8 mouse cellular contexts compared by ENCODE assay signal in genomic region chr5:111364533-111364932, GRCm38 (mm10). TPM values are rescaled to one million over a fixed set of nuclear protein-coding genes. Genes with fewer than 3 reads are reported as not detected.
DNase-seq lines count a peak whose midpoint lies in the region; ATAC-seq and TF ChIP-seq lines count a peak whose summit lies in the region.

No protein-coding gene starts in this region.

- WGBS in kidney, embryonic 14.5 days, result 55% methylated on average over 3 of the region's 3 CpGs
- 34% methylated on average over 3 of the region's 3 CpGs for WGBS in lung, postnatal 0 days
- WGBS in intestine, embryonic 16.5 days, result 45% methylated on average over 3 of the region's 3 CpGs

- H3K9ac ChIP-seq in kidney, embryonic 14.5 days (ENCODE audit: low read depth, low read length), result no peak overlapping the region
- no peak overlapping the region for H3K9ac ChIP-seq in lung, postnatal 0 days (replicated peaks; ENCODE audit: low read depth)
- no peak overlapping the region for H3K9ac ChIP-seq in intestine, embryonic 16.5 days (ENCODE audit: low read depth, low read length)

- ATAC-seq in kidney, embryonic 14.5 days (ENCODE audit: low FRiP score, low TSS enrichment), result no peak
- ATAC-seq in lung, postnatal 0 days, result peak; percentile 66
- ATAC-seq in intestine, embryonic 16.5 days, result no peak

- no peaks in the 10 kb centered on the region for H3K9me3 ChIP-seq in kidney, embryonic 14.5 days (ENCODE audit: control insufficient read depth, low read length)
- no peaks in the 10 kb centered on the region for H3K9me3 ChIP-seq in lung, postnatal 0 days (ENCODE audit: low read length)
- H3K9me3 ChIP-seq in intestine, embryonic 16.5 days (ENCODE audit: control insufficient read depth, low read length), result no peaks in the 10 kb centered on the region

- H3K27ac ChIP-seq in kidney, embryonic 14.5 days (ENCODE audit: low read depth, low read length), result no peak overlapping the region
- H3K27ac ChIP-seq in lung, postnatal 0 days (ENCODE audit: low read length), result no peak overlapping the region
- H3K27ac ChIP-seq in intestine, embryonic 16.5 days (ENCODE audit: low read length), result no peak overlapping the region

- no peaks in the 10 kb centered on the region for H3K4me1 ChIP-seq in kidney, embryonic 14.5 days (ENCODE audit: control insufficient read depth, insufficient read depth, low read length)
- no peaks in the 10 kb centered on the region for H3K4me1 ChIP-seq in lung, postnatal 0 days (ENCODE audit: insufficient read depth, low read depth, low read length)
- H3K4me1 ChIP-seq in intestine, embryonic 16.5 days (ENCODE audit: control insufficient read depth, insufficient read depth, low read length), result peaks cover 7% of the 10 kb centered on the region; the same call in 1 of the 2 replicates

- peak; percentile 77 for TF ChIP-seq CTCF in lung, postnatal 0 days (IDR thresholded peaks at IDR 0.05)

- peak; percentile 31 for DNase-seq in adrenal gland, adult 2 months
- DNase-seq in adrenal gland, adult 8-10 months, result no peak
- peak; percentile 71 for DNase-seq in kidney, postnatal 10 days
- DNase-seq in CD4-positive helper T cell, adult 2 months (ENCODE audit: low read depth, low spot score), result peak; percentile 31
- peak; percentile 74 to 84 for DNase-seq in cerebellum, postnatal 10 days
- peak; percentile 86 for DNase-seq in lung, postnatal 0 days (ENCODE audit: low spot score)

- H3K27me3 ChIP-seq in kidney, embryonic 14.5 days (ENCODE audit: control insufficient read depth, insufficient read depth, low read length), result no peaks in the 10 kb centered on the region
- H3K27me3 ChIP-seq in lung, postnatal 0 days (replicated peaks; ENCODE audit: insufficient read depth, low read length), result no peaks in the 10 kb centered on the region
- no peaks in the 10 kb centered on the region for H3K27me3 ChIP-seq in intestine, embryonic 16.5 days (replicated peaks; ENCODE audit: control insufficient read depth, insufficient read depth, low read length)

- no peak overlapping the region for H3K4me2 ChIP-seq in kidney, embryonic 14.5 days (replicated peaks; ENCODE audit: low read depth, low read length)
- no peak overlapping the region for H3K4me2 ChIP-seq in lung, postnatal 0 days (replicated peaks; ENCODE audit: low read depth, low read length)
- no peak overlapping the region for H3K4me2 ChIP-seq in intestine, embryonic 16.5 days (ENCODE audit: low read depth, low read length)

- peaks cover 52% of the 10 kb centered on the region for H3K36me3 ChIP-seq in kidney, embryonic 14.5 days (ENCODE audit: control insufficient read depth, insufficient read depth, low read length)
- H3K36me3 ChIP-seq in lung, postnatal 0 days (ENCODE audit: insufficient read depth, low read length), result 0 out of 2 replicates have a peak, but pooled peaks cover under 1% of the 10 kb centered on the region
- H3K36me3 ChIP-seq in intestine, embryonic 16.5 days (ENCODE audit: control insufficient read depth, insufficient read depth, low read length), result peaks cover 3% of the 10 kb centered on the region

- H3K4me3 ChIP-seq in kidney, embryonic 14.5 days (ENCODE audit: low read length), result no peak overlapping the region
- no peak overlapping the region for H3K4me3 ChIP-seq in lung, postnatal 0 days (ENCODE audit: low read depth, low read length)
- H3K4me3 ChIP-seq in intestine, embryonic 16.5 days (ENCODE audit: low read length), result no peak overlapping the region

- TF ChIP-seq EP300 in lung, postnatal 0 days (IDR thresholded peaks at IDR 0.05), result no peak

RNA-seq across cellular contexts. Expression of gene Pitpnb, which starts 34.0 kb away (rescaled TPM):
- total RNA-seq in adrenal gland, adult 2 months (2021), result 10 to 100 TPM; 74.7 to 90.0 TPM
- 41.3 and 49.5 TPM in 2 replicates for polyA plus RNA-seq in adrenal gland, adult 2 months (2012; rRNA removed)
- total RNA-seq in adrenal gland, adult 8-10 months (2022), result 10 to 100 TPM; 71.1 to 88.0 (median 80.4) TPM
- polyA plus RNA-seq in kidney, embryonic 14.5 days (2014; fragmentation: Nextera tagmentation; extraction: Ambion mirVana), result 70.4 and 120 TPM in 2 replicates
- 56.4 and 57.1 TPM in 2 replicates for polyA plus RNA-seq in lung, postnatal 0 days (2015; fragmentation: Nextera tagmentation; extraction: Ambion mirVana)
- 89.2 and 90.9 TPM in 2 replicates for polyA plus RNA-seq in intestine, embryonic 16.5 days (2015; fragmentation: Nextera tagmentation; extraction: Ambion mirVana)

RNA-seq across cellular contexts. Expression of gene Mn1, which starts 52.6 kb away (rescaled TPM):
- total RNA-seq in adrenal gland, adult 2 months (2021), result 1 to 10 TPM; 3.0 to 5.6 TPM
- polyA plus RNA-seq in adrenal gland, adult 2 months (2012; rRNA removed), result 4.7 and 4.8 TPM in 2 replicates
- total RNA-seq in adrenal gland, adult 8-10 months (2022), result 1 to 10 TPM; 2.9 to 4.9 (median 3.7) TPM
- 5.1 and 6.9 TPM in 2 replicates for polyA plus RNA-seq in kidney, embryonic 14.5 days (2014; fragmentation: Nextera tagmentation; extraction: Ambion mirVana)
- polyA plus RNA-seq in lung, postnatal 0 days (2015; fragmentation: Nextera tagmentation; extraction: Ambion mirVana), result 6.0 and 6.6 TPM in 2 replicates
- 7.2 and 7.4 TPM in 2 replicates for polyA plus RNA-seq in intestine, embryonic 16.5 days (2015; fragmentation: Nextera tagmentation; extraction: Ambion mirVana)
